Mouse (Mus musculus) midbrain, embryonic 10.5 days (tissue): ENCODE measurements around the gene Ipo13. TPM values are rescaled to one million over a fixed set of nuclear protein-coding genes. Genes with fewer than 3 reads are reported as not detected.

Experiments
- DNase-seq: peaks from one replicate; pipeline ENCODE4 v3.0.0-alpha.2; 2017; ENCODE audit warnings: low spot score
- H3K27ac ChIP-seq: fragments of 300-500 bp; sonication (generic); replicated peaks from 2 replicates; pipeline ENCODE4 v1.5.1; 2016; ENCODE audit warnings: mild to moderate bottlenecking
- H3K27me3 ChIP-seq: fragments of 300-500 bp; sonication (generic); 2 replicates; pipeline ENCODE4 v1.6.1; 2016; ENCODE audit warnings: low read depth, mild to moderate bottlenecking; ENCODE audit not compliant: poor library complexity, severe bottlenecking
- H3K36me3 ChIP-seq: fragments of 300-500 bp; sonication (generic); 2 replicates; pipeline ENCODE4 v1.6.1; 2016; ENCODE audit warnings: mild to moderate bottlenecking, moderate library complexity
- H3K4me1 ChIP-seq: fragments of 300-500 bp; sonication (generic); 2 replicates; pipeline ENCODE4 v1.6.1; 2016
- H3K4me3 ChIP-seq: fragments of 300-500 bp; sonication (generic); 2 replicates; pipeline ENCODE4 v1.5.1; 2016; ENCODE audit warnings: mild to moderate bottlenecking, moderate library complexity
- H3K9me3 ChIP-seq: fragments of 300-500 bp; sonication (generic); replicated peaks from 2 replicates; pipeline ENCODE4 v1.6.1; 2016; ENCODE audit warnings: mild to moderate bottlenecking
- WGBS: fragments of 180-500 bp; shearing (Covaris S2); methylation state at CpG from one replicate; pipeline ENCODE4 v1.1.7; 2016; 5-methylcytosine and 5-hydroxymethylcytosine counted together
- polyA plus RNA-seq: library from polyadenylated mRNA; unstranded; fragments of >200 nt; fragmentation: Nextera tagmentation; extraction: Ambion mirVana; gene quantifications from 2 replicates; pipeline ENCODE4 v1.2.1, GENCODE M21; 2016

The Ipo13 gene
- polyA plus RNA-seq, 1 experiment from 2014 or later: 66.5 TPM

- Histone ChIP-seq H3K36me3 (peaks cover 45% of the 10 kb centered on the region), H3K27ac (peak within 1 kb of the TSS; percentile 64), H3K9me3 (no peaks in the 10 kb centered on the region), H3K4me1 (peaks cover 46% of the 10 kb centered on the region), H3K27me3 (peaks cover 15% of the 10 kb centered on the region), H3K4me3 (peak within 1 kb of the TSS; percentile 45)
- peak; percentile 60 for DNase-seq
- WGBS: 5% methylated on average over 14 of the region's 14 CpGs
These were observed 42.3 kb downstream of the Ipo13 start, which contains the start of gene Ccdc24 for GRCm38 (mm10) chr4:117872471-117872886. Gene Ccdc24 (minus strand): TSS chr4:117872557.

GRCm38 (mm10) chr4:117871787-117872186 is 43.0 kb downstream of the Ipo13 start:
- no peak for DNase-seq
- H3K36me3 ChIP-seq: peaks cover 38% of the 10 kb centered on the region
- H3K4me3 ChIP-seq: peak overlapping the region; percentile 45
- H3K27ac ChIP-seq: 0 out of 2 replicates have a peak overlapping the region, but pooled peaks have one; percentile 64
- WGBS: 66% methylated on average over 7 of the region's 7 CpGs
- peaks cover 22% of the 10 kb centered on the region for H3K27me3 ChIP-seq
- no peaks in the 10 kb centered on the region for H3K9me3 ChIP-seq
- H3K4me1 ChIP-seq: peaks cover 46% of the 10 kb centered on the region

GRCm38 (mm10) chr4:117870437-117870836 is 44.4 kb downstream of the Ipo13 start:
- no peak for DNase-seq
- Histone ChIP-seq H3K27me3 (peaks cover 23% of the 10 kb centered on the region), H3K36me3 (peaks cover 26% of the 10 kb centered on the region), H3K4me3 (no peak overlapping the region), H3K27ac (no peak overlapping the region), H3K9me3 (no peaks in the 10 kb centered on the region), H3K4me1 (peaks cover 50% of the 10 kb centered on the region)
- 69% methylated on average over 1 of the region's 1 CpGs for WGBS

GRCm38 (mm10) chr4:117869317-117869716 is 45.5 kb downstream of the Ipo13 start:
- H3K27me3 ChIP-seq: peaks cover 23% of the 10 kb centered on the region
- H3K4me1 ChIP-seq: peaks cover 50% of the 10 kb centered on the region
- no peaks in the 10 kb centered on the region for H3K9me3 ChIP-seq
- 80% methylated on average over 9 of the region's 9 CpGs for WGBS
- peaks cover 15% of the 10 kb centered on the region for H3K36me3 ChIP-seq
- no peak for DNase-seq
- no peak overlapping the region for H3K4me3 ChIP-seq
- no peak overlapping the region for H3K27ac ChIP-seq

- Histone ChIP-seq H3K27me3 (peaks cover 23% of the 10 kb centered on the region), H3K9me3 (no peaks in the 10 kb centered on the region), H3K4me3 (peak overlapping the region; percentile 24), H3K4me1 (peaks cover 50% of the 10 kb centered on the region), H3K36me3 (no peaks in the 10 kb centered on the region), H3K27ac (peak overlapping the region; percentile 67)
- DNase-seq: peak; percentile 68
- 21% methylated on average over 24 of the region's 24 CpGs for WGBS
These were observed 47.0 kb downstream of the Ipo13 start for GRCm38 (mm10) chr4:117867823-117868222.

GRCm38 (mm10) chr4:117867000-117867399 is 47.8 kb downstream of the Ipo13 start:
- Histone ChIP-seq H3K27me3 (peaks cover 23% of the 10 kb centered on the region), H3K36me3 (no peaks in the 10 kb centered on the region), H3K4me3 (no peak overlapping the region), H3K27ac (no peak overlapping the region), H3K4me1 (peaks cover 46% of the 10 kb centered on the region), H3K9me3 (no peaks in the 10 kb centered on the region)
- DNase-seq: no peak
- WGBS: 81% methylated on average over 6 of the region's 6 CpGs

GRCm38 (mm10) chr4:117866083-117866482 is 48.7 kb downstream of the Ipo13 start:
- DNase-seq: no peak
- H3K4me1 ChIP-seq: peaks cover 39% of the 10 kb centered on the region
- no peak overlapping the region for H3K4me3 ChIP-seq
- WGBS: 64% methylated on average over 9 of the region's 9 CpGs
- no peaks in the 10 kb centered on the region for H3K9me3 ChIP-seq
- no peak overlapping the region for H3K27ac ChIP-seq
- peaks cover 23% of the 10 kb centered on the region for H3K27me3 ChIP-seq
- H3K36me3 ChIP-seq: no peaks in the 10 kb centered on the region

GRCm38 (mm10) chr4:117862823-117863222 is 52.0 kb downstream of the Ipo13 start:
- DNase-seq: no peak
- WGBS: 33% methylated on average over 4 of the region's 4 CpGs
- Histone ChIP-seq H3K36me3 (no peaks in the 10 kb centered on the region), H3K4me1 (peaks cover 23% of the 10 kb centered on the region), H3K9me3 (no peaks in the 10 kb centered on the region), H3K4me3 (no peak overlapping the region), H3K27ac (no peak overlapping the region), H3K27me3 (peaks cover 12% of the 10 kb centered on the region)

- Histone ChIP-seq H3K36me3 (no peaks in the 10 kb centered on the region), H3K27ac (no peak overlapping the region), H3K27me3 (no peaks in the 10 kb centered on the region), H3K4me3 (no peak overlapping the region), H3K9me3 (no peaks in the 10 kb centered on the region), H3K4me1 (peaks cover 29% of the 10 kb centered on the region)
- 89% methylated on average over 9 of the region's 9 CpGs for WGBS
- DNase-seq: no peak
These were observed 54.2 kb downstream of the Ipo13 start for GRCm38 (mm10) chr4:117860570-117860969.

GRCm38 (mm10) chr4:117858794-117859193 is 56.0 kb downstream of the Ipo13 start:
- H3K27ac ChIP-seq: no peak overlapping the region
- no peak overlapping the region for H3K4me3 ChIP-seq
- no peaks in the 10 kb centered on the region for H3K27me3 ChIP-seq
- H3K4me1 ChIP-seq: peaks cover 30% of the 10 kb centered on the region
- no peak for DNase-seq
- H3K36me3 ChIP-seq: no peaks in the 10 kb centered on the region
- H3K9me3 ChIP-seq: no peaks in the 10 kb centered on the region
- WGBS: 74% methylated on average over 3 of the region's 3 CpGs

GRCm38 (mm10) chr4:117855146-117855545 is 59.7 kb downstream of the Ipo13 start:
- H3K4me3 ChIP-seq: no peak overlapping the region
- no peaks in the 10 kb centered on the region for H3K36me3 ChIP-seq
- no peaks in the 10 kb centered on the region for H3K27me3 ChIP-seq
- peaks cover 28% of the 10 kb centered on the region for H3K4me1 ChIP-seq
- H3K9me3 ChIP-seq: no peaks in the 10 kb centered on the region
- 89% methylated on average over 9 of the region's 9 CpGs for WGBS
- DNase-seq: no peak
- peak overlapping the region; percentile 53 for H3K27ac ChIP-seq

- DNase-seq: no peak
- Histone ChIP-seq H3K4me1 (peaks cover 39% of the 10 kb centered on the region), H3K27me3 (no peaks in the 10 kb centered on the region), H3K27ac (no peak overlapping the region), H3K36me3 (no peaks in the 10 kb centered on the region), H3K9me3 (no peaks in the 10 kb centered on the region), H3K4me3 (no peak overlapping the region)
- 86% methylated on average over 10 of the region's 10 CpGs for WGBS
These were observed 62.5 kb downstream of the Ipo13 start for GRCm38 (mm10) chr4:117852152-117852868.

- H3K36me3 ChIP-seq: no peaks in the 10 kb centered on the region
- no peaks in the 10 kb centered on the region for H3K27me3 ChIP-seq
- H3K4me1 ChIP-seq: peaks cover 35% of the 10 kb centered on the region
- H3K4me3 ChIP-seq: no peak overlapping the region
- H3K9me3 ChIP-seq: no peaks in the 10 kb centered on the region
- no peak for DNase-seq
- 86% methylated on average over 7 of the region's 7 CpGs for WGBS
- peak overlapping the region; percentile 67; the same call in 1 of the 2 replicates for H3K27ac ChIP-seq
These were observed 63.9 kb downstream of the Ipo13 start for GRCm38 (mm10) chr4:117850871-117851270.
